Mouse (Mus musculus) adrenal gland, postnatal 0 days (tissue): ENCODE results near the gene Six2. TPM values are rescaled to one million over a fixed set of nuclear protein-coding genes. Genes with fewer than 3 reads are reported as not detected.

Source experiments
- polyA plus RNA-seq: library from polyadenylated mRNA; unstranded; fragments of >200 nt; fragmentation: Nextera tagmentation; extraction: Ambion mirVana; gene quantifications from 2 replicates; pipeline ENCODE4 v1.2.1, GENCODE M21; 2015

Six2 gene
- polyA plus RNA-seq = 0.43 and 4.1 TPM in 2 replicates

DNA sequence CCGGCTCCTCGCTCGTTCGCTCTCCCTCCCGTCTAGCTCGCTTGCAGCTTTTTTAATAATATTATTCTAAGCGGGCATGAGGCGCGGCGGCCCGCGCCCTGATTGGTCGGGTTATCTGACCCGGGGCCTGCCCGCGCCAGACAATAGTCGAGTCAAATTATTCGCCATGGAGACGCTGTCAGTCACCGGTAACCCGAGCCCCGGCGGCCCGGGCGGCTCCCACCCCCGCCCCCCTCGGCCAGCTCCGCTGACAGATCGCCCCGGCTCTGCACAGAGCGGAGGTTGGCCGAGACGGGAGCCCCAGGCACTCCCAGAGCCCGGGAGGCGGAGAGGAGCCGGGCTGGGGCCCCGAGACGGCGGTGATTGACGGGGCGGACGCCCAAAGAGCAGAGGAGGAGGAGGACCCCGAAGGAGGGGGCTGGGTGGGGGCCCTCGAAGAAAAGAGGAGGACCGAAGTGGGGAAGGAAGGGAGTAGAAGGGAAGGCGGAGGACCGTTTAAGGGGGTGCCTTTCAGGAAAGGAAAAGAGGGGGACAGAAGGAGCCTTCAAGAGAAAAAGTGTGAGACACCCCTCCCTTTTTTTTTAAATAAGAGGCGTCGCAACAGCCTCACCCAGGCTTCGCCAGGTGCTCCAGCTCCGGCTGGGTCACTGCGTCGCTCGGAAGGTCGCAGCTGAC, at the start of gene Six2:
Gene Six2, minus strand, starts transcription at position 39 of the 675 bp plus-strand sequence.

Other genes with a start within 250 kb of the Six2 start
- gene Six3, start 74.7 kb downstream of the Six2 start, polyA plus RNA-seq = not detected in 2 replicates